Mouse (Mus musculus): ENCODE data around the gene Olfr1202.

The Olfr1202 gene

GRCm38 (mm10) chr2:88814196-88814595, at the start of gene Olfr1202:
Gene Olfr1202 (plus strand): TSS chr2:88814496.
- DNase-seq = no peak

GRCm38 (mm10) chr2:88770388-88770787, 43.9 kb upstream of the Olfr1202 start, which contains the start of gene Olfr1200:
Gene Olfr1200 (minus strand): TSS chr2:88770488.
- no peak for DNase-seq

- DNase-seq = no peak
Measured at GRCm38 (mm10) chr2:88792736-88793135, 21.6 kb upstream of the Olfr1202 start, which contains the start of gene Olfr1201. Gene Olfr1201 (plus strand): TSS chr2:88793036.

- no peak for DNase-seq
Measured at GRCm38 (mm10) chr2:88829437-88829836, 15.1 kb downstream of the Olfr1202 start, which contains the start of gene Olfr1205. Gene Olfr1205 (plus strand): TSS chr2:88829737.

GRCm38 (mm10) chr2:88838477-88838876, 24.2 kb downstream of the Olfr1202 start:
- DNase-seq = no peak

GRCm38 (mm10) chr2:88848992-88849391, 34.7 kb downstream of the Olfr1202 start, which contains the start of gene Olfr1204:
Gene Olfr1204 (plus strand): TSS chr2:88849292.
- no peak for DNase-seq

- no peak for DNase-seq
Measured at GRCm38 (mm10) chr2:88862931-88863330, 48.6 kb downstream of the Olfr1202 start, which contains the start of gene Olfr1206. Gene Olfr1206 (plus strand): TSS chr2:88863231.

All from kidney, adult 9 months (tissue).